Mouse (Mus musculus) midbrain, embryonic 16.5 days (tissue): ENCODE measurements around the gene H2-Oa. TPM values are rescaled to one million over a fixed set of nuclear protein-coding genes. Genes with fewer than 3 reads are reported as not detected.

Experiments used
- ATAC-seq: fragments of 200-750 bp; cut with Nextera tagmentation; 2 replicates; pipeline ENCODE4 v1.8.0; 2017; ENCODE audit warnings: moderate TSS enrichment
- H3K27ac ChIP-seq: fragments of 300-500 bp; sonication (generic); 2 replicates; pipeline ENCODE4 v1.5.1; 2014; ENCODE audit warnings: mild to moderate bottlenecking, low read length, mixed read lengths
- H3K27me3 ChIP-seq: fragments of 300-500 bp; sonication (generic); 2 replicates; pipeline ENCODE4 v1.6.1; 2014; ENCODE audit warnings: low read depth, low read length, mixed read lengths; ENCODE audit not compliant: control insufficient read depth, insufficient read depth
- H3K36me3 ChIP-seq: fragments of 300-500 bp; sonication (generic); 2 replicates; pipeline ENCODE4 v1.6.1; 2014; ENCODE audit warnings: mild to moderate bottlenecking, low read length, moderate library complexity, mixed read lengths; ENCODE audit not compliant: control insufficient read depth, insufficient read depth
- H3K4me1 ChIP-seq: fragments of 300-500 bp; sonication (generic); 2 replicates; pipeline ENCODE4 v1.6.1; 2014; ENCODE audit warnings: mild to moderate bottlenecking, low read length, mixed read lengths; ENCODE audit not compliant: control insufficient read depth, insufficient read depth
- H3K4me2 ChIP-seq: fragments of 300-500 bp; sonication (generic); 2 replicates; pipeline ENCODE4 v1.6.1; 2014; ENCODE audit warnings: mild to moderate bottlenecking, low read length, mixed read lengths
- H3K4me3 ChIP-seq: fragments of 300-500 bp; sonication (generic); 2 replicates; pipeline ENCODE4 v1.5.1; 2014; ENCODE audit warnings: low read depth, mild to moderate bottlenecking, low read length, moderate library complexity, mixed read lengths
- H3K9ac ChIP-seq: fragments of 300-500 bp; sonication (generic); 2 replicates; pipeline ENCODE4 v1.6.1; 2014; ENCODE audit warnings: low read depth, low read length, mixed read lengths
- H3K9me3 ChIP-seq: fragments of 300-500 bp; sonication (generic); replicated peaks from 2 replicates; pipeline ENCODE4 v1.6.1; 2014; ENCODE audit warnings: mild to moderate bottlenecking, low read length, mixed read lengths; ENCODE audit not compliant: control insufficient read depth, poor library complexity, severe bottlenecking
- WGBS: fragments of 180-500 bp; shearing (Covaris S2); extraction: QIAGEN DNeasy Blood & Tissue Kit; methylation state at CpG from one replicate; pipeline ENCODE4 v1.1.7; 2014; 5-methylcytosine and 5-hydroxymethylcytosine counted together
- polyA plus RNA-seq: library from polyadenylated mRNA; unstranded; fragments of >200 nt; fragmentation: Nextera tagmentation; extraction: Ambion mirVana; gene quantifications from 2 replicates; pipeline ENCODE4 v1.2.1, GENCODE M21; 2015

The H2-Oa gene
- polyA plus RNA-seq, 1 experiment from 2014 or later = 0.16 TPM

DNA sequence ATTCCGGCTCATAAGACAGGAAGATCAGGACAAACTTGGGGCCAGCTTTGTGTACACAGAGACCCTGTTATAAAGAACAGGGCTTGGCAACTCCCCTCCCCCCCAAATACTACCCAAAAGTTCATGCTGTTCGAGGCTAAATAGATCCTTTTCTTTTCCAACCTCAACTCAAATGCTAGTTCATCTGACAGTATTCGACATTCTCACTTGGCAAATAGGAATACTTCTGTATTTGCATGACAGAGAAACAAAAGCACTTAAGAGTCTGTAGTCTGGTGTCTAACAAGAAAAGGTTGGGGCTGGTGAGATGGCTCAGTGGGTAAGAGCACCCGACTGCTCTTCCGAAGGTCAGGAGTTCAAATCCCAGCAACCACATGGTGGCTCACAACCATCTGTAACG is 16.3 kb downstream of the H2-Oa start:
- Histone ChIP-seq H3K4me1 (no peaks in the 10 kb centered on the region), H3K9me3 (no peaks in the 10 kb centered on the region), H3K4me3 (no peak overlapping the region), H3K4me2 (no peak overlapping the region), H3K9ac (no peak overlapping the region), H3K36me3 (peaks cover 26% of the 10 kb centered on the region), H3K27me3 (no peaks in the 10 kb centered on the region), H3K27ac (no peak overlapping the region)
- WGBS = 74% methylated on average over 5 of the region's 6 CpGs
- ATAC-seq = no peak

DNA sequence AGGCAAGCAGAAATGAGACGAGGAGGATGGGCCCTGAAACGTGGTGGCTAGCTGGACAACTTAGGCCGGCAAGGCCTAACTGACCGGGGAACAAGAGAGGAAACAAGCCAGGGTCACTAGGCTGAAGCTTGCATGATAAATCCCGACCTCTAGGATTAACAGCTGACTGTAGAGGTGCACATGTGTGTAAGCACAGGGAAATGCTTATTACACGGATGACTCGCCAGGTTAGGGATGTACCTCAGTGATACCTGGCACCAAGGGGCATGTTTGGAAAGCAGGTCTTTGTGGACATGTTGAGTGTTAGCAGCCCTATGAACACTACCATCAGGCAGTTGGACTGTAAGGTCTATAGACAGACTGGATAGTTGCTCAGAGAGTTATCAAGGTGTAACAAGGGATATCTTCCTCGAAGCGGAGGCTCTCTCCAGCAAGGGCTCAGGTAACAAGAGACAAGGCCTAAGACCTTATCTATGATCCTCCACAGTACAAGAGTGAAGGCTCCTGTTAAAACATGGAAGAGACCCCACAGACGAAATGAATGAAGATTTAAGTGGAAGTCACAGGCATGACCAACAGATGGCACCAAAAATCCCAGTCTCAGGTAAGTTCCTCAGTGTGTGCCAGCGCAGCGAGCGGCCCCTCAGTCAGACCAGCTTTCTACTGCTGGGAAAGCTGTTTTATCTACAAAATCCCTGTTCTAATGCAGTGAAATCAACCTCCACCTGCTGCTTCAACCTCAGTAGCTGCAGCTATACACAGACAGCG is 17.1 kb downstream of the H2-Oa start:
- ATAC-seq = peak; percentile 37; the same call in 1 of the 2 replicates
- no peaks in the 10 kb centered on the region for H3K27me3 ChIP-seq
- no peak overlapping the region for H3K4me3 ChIP-seq
- no peak overlapping the region for H3K9ac ChIP-seq
- WGBS = 72% methylated on average over 14 of the region's 14 CpGs
- H3K36me3 ChIP-seq = peaks cover 34% of the 10 kb centered on the region
- no peaks in the 10 kb centered on the region for H3K9me3 ChIP-seq
- 0 out of 2 replicates have a peak overlapping the region, but pooled peaks have one; percentile 30 for H3K27ac ChIP-seq
- no peak overlapping the region for H3K4me2 ChIP-seq
- H3K4me1 ChIP-seq = no peaks in the 10 kb centered on the region

DNA sequence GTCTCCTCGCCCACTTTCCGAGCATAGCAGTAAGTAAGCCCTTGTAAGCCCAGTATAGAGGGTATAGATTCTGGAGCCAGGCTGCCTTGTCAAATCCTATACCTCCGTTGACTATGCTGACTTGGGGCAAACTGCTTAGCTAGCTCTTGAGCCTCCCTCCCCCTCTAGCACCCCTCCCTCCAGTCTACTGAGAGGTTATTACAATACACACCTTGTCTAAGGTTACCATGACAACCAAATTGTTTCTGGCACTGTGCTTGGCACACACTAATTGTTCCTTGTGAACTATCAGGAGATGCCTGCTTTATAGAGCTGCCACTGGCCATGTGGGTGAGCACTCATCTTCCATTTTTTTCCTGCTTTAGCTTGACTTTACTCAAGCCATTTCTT is 17.7 kb downstream of the H2-Oa start:
- Histone ChIP-seq H3K27me3 (no peaks in the 10 kb centered on the region), H3K9ac (no peak overlapping the region), H3K36me3 (peaks cover 39% of the 10 kb centered on the region), H3K27ac (0 out of 2 replicates have a peak overlapping the region, but pooled peaks have one; percentile 30), H3K9me3 (no peaks in the 10 kb centered on the region), H3K4me2 (no peak overlapping the region), H3K4me1 (0 out of 2 replicates have a peak, but pooled peaks cover under 1% of the 10 kb centered on the region), H3K4me3 (no peak overlapping the region)
- WGBS = 62% methylated on average over 3 of the region's 3 CpGs
- ATAC-seq = peak; percentile 40; the same call in 1 of the 2 replicates

DNA sequence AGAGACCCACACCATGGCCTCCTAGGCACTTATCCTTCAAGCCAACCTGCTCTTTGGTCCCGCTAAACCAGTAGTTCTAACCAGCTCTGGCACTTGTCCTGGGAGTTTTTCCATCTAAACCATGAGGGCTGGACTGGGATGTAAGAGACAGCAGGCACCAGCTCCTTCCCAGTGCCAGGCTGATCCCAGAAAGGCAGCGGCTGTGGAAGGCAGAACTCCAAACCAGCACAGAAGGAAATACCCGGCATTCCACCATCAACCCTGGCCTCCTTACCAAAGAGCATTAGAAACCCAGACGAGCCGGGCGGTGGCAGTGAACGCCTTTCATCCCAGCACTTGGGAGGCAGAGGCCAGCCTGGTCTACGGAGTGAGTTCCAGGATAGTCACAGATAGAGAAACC is 18.2 kb downstream of the H2-Oa start:
- H3K27me3 ChIP-seq = no peaks in the 10 kb centered on the region
- H3K9ac ChIP-seq = no peak overlapping the region
- no peak for ATAC-seq
- H3K36me3 ChIP-seq = peaks cover 44% of the 10 kb centered on the region
- H3K4me1 ChIP-seq = 0 out of 2 replicates have a peak, but pooled peaks cover 5% of the 10 kb centered on the region
- H3K4me2 ChIP-seq = no peak overlapping the region
- 63% methylated on average over 8 of the region's 8 CpGs for WGBS
- H3K4me3 ChIP-seq = no peak overlapping the region
- no peaks in the 10 kb centered on the region for H3K9me3 ChIP-seq
- 0 out of 2 replicates have a peak overlapping the region, but pooled peaks have one; percentile 18 for H3K27ac ChIP-seq

DNA sequence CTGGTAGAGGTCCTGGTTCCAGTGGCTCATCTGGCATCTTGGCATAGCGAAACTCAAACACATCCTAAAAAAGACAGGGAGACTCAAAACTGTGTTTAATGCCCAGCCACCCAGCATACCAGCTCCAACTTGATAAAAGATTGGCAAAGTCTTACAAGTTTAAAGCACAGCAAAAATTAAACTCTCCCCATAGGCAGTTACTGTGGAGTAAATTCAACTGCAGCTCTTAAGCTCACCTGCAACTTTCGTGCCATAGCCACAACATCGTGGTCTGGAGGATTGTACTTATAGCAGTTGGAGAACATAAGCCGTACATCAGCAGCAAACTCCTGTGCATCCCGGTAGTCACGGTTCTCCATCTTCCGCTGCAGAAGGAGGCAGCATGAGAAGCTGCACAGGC is 22.0 kb downstream of the H2-Oa start:
- ATAC-seq = no peak
- Histone ChIP-seq H3K27me3 (no peaks in the 10 kb centered on the region), H3K9me3 (no peaks in the 10 kb centered on the region), H3K4me2 (no peak overlapping the region), H3K4me3 (no peak overlapping the region), H3K9ac (no peak overlapping the region), H3K36me3 (peaks cover 53% of the 10 kb centered on the region), H3K4me1 (peaks cover 18% of the 10 kb centered on the region), H3K27ac (no peak overlapping the region)
- WGBS = 90% methylated on average over 7 of the region's 7 CpGs

DNA sequence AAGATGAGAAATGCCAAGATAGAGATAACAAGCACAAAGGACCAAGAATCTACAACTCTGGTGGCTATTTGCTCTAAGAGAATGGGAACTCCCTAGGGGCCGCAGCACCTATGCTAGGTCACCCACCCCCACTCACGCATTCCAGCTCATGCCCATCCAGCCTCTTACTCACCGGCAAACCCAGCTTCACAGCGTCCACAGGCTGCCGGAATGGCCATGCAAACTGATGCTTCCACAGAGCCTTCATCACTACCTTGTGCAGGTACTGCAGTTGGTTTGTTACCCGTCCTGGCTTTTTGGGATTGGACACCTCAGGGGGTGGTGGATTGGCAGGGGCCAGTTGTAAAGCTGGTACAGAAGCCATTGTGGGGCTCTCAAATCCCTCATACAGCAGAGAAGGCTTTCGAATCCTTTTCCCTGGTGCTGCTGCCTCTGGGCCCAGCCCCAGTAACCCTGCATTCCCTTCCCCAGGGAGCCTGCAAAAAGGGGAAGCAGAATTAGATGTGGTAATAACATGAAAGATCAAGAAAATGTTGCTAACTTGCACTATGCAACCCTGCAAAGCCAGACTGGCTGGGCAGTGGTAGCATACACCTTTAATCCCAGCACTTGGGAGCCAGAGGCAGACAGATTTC is 24.7 kb downstream of the H2-Oa start:
- no peaks in the 10 kb centered on the region for H3K9me3 ChIP-seq
- H3K4me3 ChIP-seq = peak overlapping the region; percentile 88
- peaks cover 44% of the 10 kb centered on the region for H3K36me3 ChIP-seq
- H3K27me3 ChIP-seq = no peaks in the 10 kb centered on the region
- WGBS = 28% methylated on average over 7 of the region's 7 CpGs
- H3K27ac ChIP-seq = no peak overlapping the region
- H3K4me2 ChIP-seq = peak overlapping the region; percentile 84
- ATAC-seq = no peak
- peak overlapping the region; percentile 56 for H3K9ac ChIP-seq
- peaks cover 18% of the 10 kb centered on the region for H3K4me1 ChIP-seq

DNA sequence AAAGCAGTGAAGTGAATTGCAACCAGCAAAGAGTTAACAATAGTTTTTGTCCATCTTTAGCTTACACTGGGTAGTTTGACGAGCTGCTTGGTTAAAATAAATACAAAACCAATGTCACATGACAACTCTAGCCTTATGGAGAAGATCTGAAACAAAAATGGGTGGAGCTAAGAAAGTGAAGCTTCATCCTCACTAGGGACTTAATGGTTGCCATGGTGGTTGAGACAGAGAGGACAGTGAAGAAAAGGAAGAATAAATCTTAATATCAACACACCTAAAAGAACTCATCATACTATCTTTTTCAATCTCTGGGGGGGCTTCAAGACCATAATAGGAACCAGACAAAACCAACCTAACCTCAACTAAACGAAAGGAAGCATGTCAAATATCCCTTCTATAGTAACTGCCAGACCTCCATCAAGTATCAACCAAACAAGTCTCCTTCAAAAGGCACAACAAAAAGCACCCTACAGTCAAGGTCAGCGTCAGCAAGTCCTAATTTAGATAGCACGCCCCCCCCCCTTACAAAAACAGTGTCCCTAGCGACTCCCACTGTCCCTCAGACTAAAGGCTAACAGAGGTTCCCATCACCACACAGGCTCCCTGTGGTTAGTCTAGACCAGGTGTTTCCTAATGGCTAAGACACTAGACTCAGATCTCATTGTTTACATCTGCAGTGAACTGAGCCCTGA is 25.4 kb downstream of the H2-Oa start:
- Histone ChIP-seq H3K4me3 (peak overlapping the region; percentile 88), H3K27me3 (no peaks in the 10 kb centered on the region), H3K9me3 (no peaks in the 10 kb centered on the region), H3K4me2 (peak overlapping the region; percentile 84), H3K36me3 (peaks cover 36% of the 10 kb centered on the region), H3K27ac (peak overlapping the region; percentile 100), H3K4me1 (peaks cover 18% of the 10 kb centered on the region), H3K9ac (peak overlapping the region; percentile 85)
- ATAC-seq = no peak
- WGBS = 0% methylated on average over 5 of the region's 5 CpGs

DNA sequence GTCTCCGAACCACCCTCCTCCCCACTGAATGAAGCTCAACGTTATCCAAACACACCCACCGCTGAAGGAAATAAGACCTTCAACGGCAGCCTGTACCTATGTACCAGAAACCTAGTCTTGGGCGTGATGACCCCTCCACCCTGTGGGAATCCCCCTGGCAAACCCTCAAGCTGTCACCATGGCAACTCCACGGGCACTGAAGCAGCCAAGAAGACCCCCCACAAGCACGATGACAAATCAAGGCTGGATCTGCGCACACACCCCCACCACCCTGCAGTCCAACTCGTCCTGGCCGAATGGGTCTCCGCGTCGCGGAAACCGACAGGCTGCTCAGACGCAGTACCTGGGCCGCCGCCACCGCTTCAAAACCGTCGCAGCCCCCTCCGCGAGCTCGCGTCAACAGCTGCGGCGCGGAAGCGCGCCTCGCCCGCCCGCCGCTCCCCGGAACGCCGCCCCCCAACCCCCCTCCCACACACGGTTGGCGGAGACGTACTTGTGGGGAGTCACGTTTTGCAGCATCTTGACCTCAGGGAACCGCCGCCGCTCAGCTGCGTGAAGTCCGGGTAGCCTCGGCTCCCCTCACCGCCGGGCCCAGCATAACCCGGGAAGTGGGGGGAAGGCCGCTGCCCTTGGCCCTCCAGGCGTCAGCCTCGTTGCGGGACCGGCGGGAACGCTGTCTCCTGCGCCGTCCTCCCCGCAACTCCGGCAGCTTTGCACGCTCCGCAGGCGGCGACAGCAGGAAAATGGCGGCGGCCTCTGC is 26.2 kb downstream of the H2-Oa start:
- under 1% methylated on average over 67 of the region's 67 CpGs for WGBS
- peak overlapping the region; percentile 84 for H3K4me2 ChIP-seq
- peak overlapping the region; percentile 100 for H3K27ac ChIP-seq
- H3K9me3 ChIP-seq = no peaks in the 10 kb centered on the region
- H3K4me3 ChIP-seq = peak overlapping the region; percentile 88
- peak overlapping the region; percentile 85 for H3K9ac ChIP-seq
- H3K27me3 ChIP-seq = no peaks in the 10 kb centered on the region
- peaks cover 20% of the 10 kb centered on the region for H3K4me1 ChIP-seq
- H3K36me3 ChIP-seq = peaks cover 29% of the 10 kb centered on the region
- ATAC-seq = no peak
